Mouse (Mus musculus) embryonic facial prominence, embryonic 15.5 days (tissue): ENCODE measurements at regions not wholly inside any gene's neighbourhood (a gene's known extent, or its start where the extent isn't known, plus 50 kb on each side); places are given as distances from the start of the nearest gene placed in this dataset.

Experiments used
- ATAC-seq: fragments of 200-750 bp; cut with Nextera tagmentation; 2 replicates; pipeline ENCODE4 v1.8.0; 2017; ENCODE audit warnings: low read depth, moderate TSS enrichment; ENCODE audit not compliant: insufficient number of reproducible peaks, low FRiP score, low TSS enrichment
- H3K27ac ChIP-seq: fragments of 300-500 bp; sonication (generic); replicated peaks from 2 replicates; pipeline ENCODE4 v1.5.1; 2015; ENCODE audit warnings: mild to moderate bottlenecking, inconsistent platforms
- H3K27me3 ChIP-seq: fragments of 300-500 bp; sonication (generic); 2 replicates; pipeline ENCODE4 v1.6.1; 2015; ENCODE audit warnings: inconsistent platforms
- H3K36me3 ChIP-seq: fragments of 300-500 bp; sonication (generic); 2 replicates; pipeline ENCODE4 v1.6.1; 2015; ENCODE audit warnings: mild to moderate bottlenecking, inconsistent platforms
- H3K4me1 ChIP-seq: fragments of 300-500 bp; sonication (generic); 2 replicates; pipeline ENCODE4 v1.6.1; 2015; ENCODE audit warnings: inconsistent platforms
- H3K4me2 ChIP-seq: fragments of 300-500 bp; sonication (generic); replicated peaks from 2 replicates; pipeline ENCODE4 v1.6.1; 2015; ENCODE audit warnings: mild to moderate bottlenecking, inconsistent platforms
- H3K4me3 ChIP-seq: fragments of 300-500 bp; sonication (generic); replicated peaks from 2 replicates; pipeline ENCODE4 v1.5.1; 2015; ENCODE audit warnings: mild to moderate bottlenecking, inconsistent platforms
- H3K9ac ChIP-seq: fragments of 300-500 bp; sonication (generic); 2 replicates; pipeline ENCODE4 v1.6.1; 2015; ENCODE audit warnings: inconsistent platforms
- H3K9me3 ChIP-seq: fragments of 300-500 bp; sonication (generic); replicated peaks from 2 replicates; pipeline ENCODE4 v1.6.1; 2016; ENCODE audit warnings: inconsistent platforms
- WGBS: fragments of 180-500 bp; shearing (Covaris S2); methylation state at CpG from one replicate; pipeline ENCODE4 v1.1.7; 2015; 5-methylcytosine and 5-hydroxymethylcytosine counted together

GRCm38 (mm10) chr19:15617233-15617915 is 329.8 kb downstream of the Psat1 start:
- H3K36me3 ChIP-seq: no peaks in the 10 kb centered on the region
- no peaks in the 10 kb centered on the region for H3K9me3 ChIP-seq
- ATAC-seq: 0 out of 2 replicates have a peak, but pooled peaks have one; percentile 15
- no peak overlapping the region for H3K4me2 ChIP-seq
- no peak overlapping the region for H3K4me3 ChIP-seq
- no peaks in the 10 kb centered on the region; the same call in 1 of the 2 replicates for H3K27me3 ChIP-seq
- 14% methylated on average over 6 of the region's 6 CpGs for WGBS
- no peak overlapping the region for H3K27ac ChIP-seq
- H3K9ac ChIP-seq: no peak overlapping the region
- H3K4me1 ChIP-seq: no peaks in the 10 kb centered on the region

- no peaks in the 10 kb centered on the region; the same call in 1 of the 2 replicates for H3K27me3 ChIP-seq
- H3K36me3 ChIP-seq: no peaks in the 10 kb centered on the region
- no peak overlapping the region for H3K4me2 ChIP-seq
- no peak for ATAC-seq
- H3K9me3 ChIP-seq: no peaks in the 10 kb centered on the region
- no peaks in the 10 kb centered on the region for H3K4me1 ChIP-seq
- H3K9ac ChIP-seq: no peak overlapping the region
- WGBS: 40% methylated on average over 19 of the region's 19 CpGs
- H3K4me3 ChIP-seq: no peak overlapping the region
- H3K27ac ChIP-seq: no peak overlapping the region
These were observed 332.2 kb downstream of the Psat1 start for GRCm38 (mm10) chr19:15614648-15615561.

- H3K27ac ChIP-seq: no peak overlapping the region
- H3K9me3 ChIP-seq: no peaks in the 10 kb centered on the region
- no peak overlapping the region for H3K4me3 ChIP-seq
- no peak overlapping the region for H3K4me2 ChIP-seq
- no peaks in the 10 kb centered on the region for H3K36me3 ChIP-seq
- H3K9ac ChIP-seq: no peak overlapping the region
- no peaks in the 10 kb centered on the region; the same call in 1 of the 2 replicates for H3K27me3 ChIP-seq
- 68% methylated on average over 13 of the region's 13 CpGs for WGBS
- no peak for ATAC-seq
- no peaks in the 10 kb centered on the region for H3K4me1 ChIP-seq
These were observed 335.9 kb downstream of the Psat1 start for GRCm38 (mm10) chr19:15611137-15611758.

- no peak overlapping the region for H3K27ac ChIP-seq
- H3K27me3 ChIP-seq: no peaks in the 10 kb centered on the region
- H3K36me3 ChIP-seq: no peaks in the 10 kb centered on the region
- no peaks in the 10 kb centered on the region for H3K9me3 ChIP-seq
- no peak for ATAC-seq
- H3K4me3 ChIP-seq: no peak overlapping the region
- H3K9ac ChIP-seq: no peak overlapping the region
- H3K4me2 ChIP-seq: no peak overlapping the region
- whole genome bisulfite sequencing: 86% methylated on average over 4 of the region's 4 CpGs
- no peaks in the 10 kb centered on the region for H3K4me1 ChIP-seq
These were observed 340.7 kb downstream of the Psat1 start for GRCm38 (mm10) chr19:15606440-15606839.

GRCm38 (mm10) chr19:15592821-15593220 is 354.3 kb downstream of the Psat1 start:
- Histone ChIP-seq H3K9me3 (no peaks in the 10 kb centered on the region), H3K27ac (no peak overlapping the region), H3K27me3 (no peaks in the 10 kb centered on the region), H3K4me1 (no peaks in the 10 kb centered on the region), H3K36me3 (no peaks in the 10 kb centered on the region), H3K4me2 (no peak overlapping the region), H3K4me3 (no peak overlapping the region), H3K9ac (no peak overlapping the region)
- no peak for ATAC-seq
- 71% methylated on average over 2 of the region's 2 CpGs for WGBS

GRCm38 (mm10) chr19:15583782-15584693 is 363.1 kb downstream of the Psat1 start:
- ATAC-seq: peak; percentile 24; the same call in 1 of the 2 replicates
- WGBS: 60% methylated on average over 15 of the region's 15 CpGs
- Histone ChIP-seq H3K27ac (no peak overlapping the region), H3K9me3 (no peaks in the 10 kb centered on the region; the same call in 1 of the 2 replicates), H3K36me3 (no peaks in the 10 kb centered on the region), H3K4me1 (peaks cover 6% of the 10 kb centered on the region; the same call in 1 of the 2 replicates), H3K4me3 (no peak overlapping the region), H3K9ac (no peak overlapping the region), H3K27me3 (no peaks in the 10 kb centered on the region), H3K4me2 (no peak overlapping the region)

- Histone ChIP-seq H3K9ac (no peak overlapping the region), H3K27me3 (no peaks in the 10 kb centered on the region), H3K4me1 (peaks cover 6% of the 10 kb centered on the region; the same call in 1 of the 2 replicates), H3K9me3 (no peaks in the 10 kb centered on the region; the same call in 1 of the 2 replicates), H3K27ac (no peak overlapping the region), H3K36me3 (no peaks in the 10 kb centered on the region), H3K4me2 (no peak overlapping the region), H3K4me3 (no peak overlapping the region)
- no peak for ATAC-seq
- 72% methylated on average over 8 of the region's 8 CpGs for WGBS
These were observed 363.9 kb downstream of the Psat1 start for GRCm38 (mm10) chr19:15583106-15583781.

GRCm38 (mm10) chr19:15571204-15571603 is 375.9 kb downstream of the Psat1 start:
- H3K4me2 ChIP-seq: no peak overlapping the region
- no peaks in the 10 kb centered on the region for H3K27me3 ChIP-seq
- no peak overlapping the region for H3K9ac ChIP-seq
- H3K4me3 ChIP-seq: no peak overlapping the region
- no peaks in the 10 kb centered on the region for H3K9me3 ChIP-seq
- no peak for ATAC-seq
- H3K27ac ChIP-seq: no peak overlapping the region
- no peaks in the 10 kb centered on the region for H3K36me3 ChIP-seq
- 81% methylated on average over 9 of the region's 9 CpGs for WGBS
- H3K4me1 ChIP-seq: no peaks in the 10 kb centered on the region

- no peaks in the 10 kb centered on the region for H3K27me3 ChIP-seq
- H3K9me3 ChIP-seq: no peaks in the 10 kb centered on the region
- no peak overlapping the region for H3K27ac ChIP-seq
- no peaks in the 10 kb centered on the region for H3K4me1 ChIP-seq
- no peaks in the 10 kb centered on the region for H3K36me3 ChIP-seq
- H3K4me2 ChIP-seq: no peak overlapping the region
- no peak for ATAC-seq
- H3K9ac ChIP-seq: no peak overlapping the region
- 89% methylated on average over 5 of the region's 5 CpGs for WGBS
- no peak overlapping the region for H3K4me3 ChIP-seq
These were observed 385.6 kb downstream of the Psat1 start for GRCm38 (mm10) chr19:15561511-15561910.

- Histone ChIP-seq H3K4me1 (no peaks in the 10 kb centered on the region), H3K9me3 (no peaks in the 10 kb centered on the region), H3K36me3 (no peaks in the 10 kb centered on the region), H3K4me2 (no peak overlapping the region), H3K27ac (no peak overlapping the region), H3K27me3 (no peaks in the 10 kb centered on the region), H3K9ac (no peak overlapping the region), H3K4me3 (no peak overlapping the region)
- 72% methylated on average over 8 of the region's 8 CpGs for WGBS
- ATAC-seq: no peak
These were observed 393.2 kb downstream of the Psat1 start for GRCm38 (mm10) chr19:15553953-15554352.
